Mouse (Mus musculus) forelimb bud, embryonic 11.5 days (tissue): ENCODE measurements around the gene Socs4.

Experiments used
- DNase-seq: peaks from one replicate; pipeline ENCODE4 v3.0.0-alpha.2; 2012; ENCODE audit warnings: low read depth, low spot score

Gene Socs4

DNA sequence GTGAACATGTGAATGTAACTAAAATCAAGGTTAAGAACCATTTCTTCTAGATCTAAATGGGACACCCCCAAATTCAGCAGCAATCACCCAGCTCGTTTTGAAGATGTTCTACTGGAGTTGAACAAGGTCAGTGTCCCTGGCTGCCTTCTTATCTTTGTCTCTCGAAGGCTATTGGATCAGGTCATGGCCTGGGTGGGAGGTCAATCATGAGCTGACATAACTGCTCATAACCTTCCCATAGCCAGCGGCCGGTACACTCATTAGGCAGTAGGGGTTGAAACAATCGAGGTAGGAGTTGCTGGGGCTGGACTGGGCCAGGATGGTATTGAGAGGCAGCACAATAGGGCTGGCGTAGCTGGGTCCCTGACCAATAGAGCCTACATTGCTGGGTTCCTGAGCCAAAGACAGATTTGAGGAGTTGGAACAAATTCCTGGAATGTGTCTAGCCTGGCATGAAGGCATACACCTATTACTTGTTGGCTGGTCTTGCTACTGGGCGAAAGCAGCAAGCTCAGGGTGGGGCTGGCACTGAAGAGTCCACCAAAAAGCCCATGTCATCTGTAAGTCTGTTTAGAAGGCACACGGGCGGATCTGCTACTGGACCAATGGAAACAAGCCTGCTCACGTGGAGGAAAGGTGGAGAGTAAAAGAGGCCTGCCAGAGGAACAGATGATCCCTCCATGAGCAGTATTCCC lies 63.6 kb downstream of the Socs4 start:
- no peak for DNase-seq

DNA sequence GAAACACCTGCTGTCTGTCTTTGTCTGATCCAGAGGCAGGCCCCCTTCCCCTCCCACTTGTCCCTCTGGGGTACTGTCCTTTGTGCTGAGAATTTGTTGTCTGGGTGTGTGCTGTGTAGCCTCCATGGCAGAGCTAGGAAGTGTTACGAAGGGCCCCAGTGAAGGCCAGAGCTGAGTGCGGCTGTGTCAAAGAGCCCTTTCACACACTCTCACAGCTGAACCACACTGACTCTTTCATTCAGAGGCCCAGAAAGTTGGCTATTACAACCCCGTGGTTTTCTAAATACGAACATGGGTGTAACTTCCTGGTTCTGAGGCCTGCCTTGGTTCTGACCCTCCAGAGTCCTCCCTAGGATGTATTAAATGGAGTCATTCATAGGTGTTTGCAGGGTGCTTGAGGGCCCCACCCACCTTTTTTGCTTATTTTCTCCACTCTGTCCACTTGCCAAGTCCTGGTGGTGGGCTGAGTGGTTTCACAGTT lies 65.1 kb downstream of the Socs4 start:
- DNase-seq, result no peak
